Mouse (Mus musculus) C2C12 (cell line): ENCODE data around the gene Klhl8.

Experiments used
- CEBPB ChIP-seq: IDR thresholded peaks from one replicate; pipeline ENCODE4 v1.6.1; 2011; ENCODE audit warnings: low read depth, mild to moderate bottlenecking, control low read depth, moderate library complexity
- CTCF ChIP-seq: IDR thresholded peaks from one replicate; pipeline ENCODE4 v1.5.1; 2011; ENCODE audit not compliant: control insufficient read depth, insufficient read depth, insufficient read length
- FOSL1 ChIP-seq: IDR thresholded peaks from one replicate; pipeline ENCODE4 v1.8.0; 2011; ENCODE audit warnings: mild to moderate bottlenecking, low read length; ENCODE audit not compliant: poor library complexity, insufficient read depth, severe bottlenecking
- MAX ChIP-seq: IDR thresholded peaks from one replicate; pipeline ENCODE4 v1.6.1; 2011; ENCODE audit warnings: mild to moderate bottlenecking, control low read depth
- MYOD1 ChIP-seq: IDR thresholded peaks from one replicate; pipeline ENCODE4 v1.6.1; 2011; ENCODE audit warnings: low read depth; ENCODE audit not compliant: control insufficient read depth, insufficient read length
- MYOG ChIP-seq: IDR thresholded peaks from one replicate; pipeline ENCODE4 v1.6.1; 2011; ENCODE audit not compliant: control insufficient read depth, insufficient read length; ENCODE audit errors: extremely low read depth
- USF1 ChIP-seq: IDR thresholded peaks from one replicate; pipeline ENCODE4 v1.6.1; 2011; ENCODE audit warnings: low read depth, mild to moderate bottlenecking, control low read depth, moderate library complexity

DNA sequence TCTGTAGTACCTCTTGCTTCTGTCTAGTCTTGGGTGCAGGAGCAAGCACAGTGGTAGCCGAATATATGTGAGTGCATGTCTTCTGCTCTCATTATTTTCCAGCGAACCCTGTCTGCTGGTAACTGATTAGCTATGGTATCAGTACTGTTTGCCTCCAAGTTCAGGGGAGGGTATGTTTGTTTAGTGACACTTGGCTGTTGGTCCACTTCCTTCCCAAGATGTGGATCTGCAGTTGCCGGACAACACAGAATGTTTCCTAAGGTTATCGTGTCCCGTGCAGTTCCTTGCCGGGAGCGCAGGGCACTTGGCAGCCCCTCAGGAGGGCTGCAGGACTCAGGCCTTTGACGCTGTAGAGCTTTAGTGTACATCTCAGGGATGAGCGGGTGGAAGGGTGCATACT, 90.0 kb downstream of the Klhl8 start:
- TF ChIP-seq CTCF (no peak), USF1 (no peak), FOSL1 (no peak), MAX (no peak), CEBPB (no peak), MYOG (no peak), MYOD1 (no peak)
